Mouse (Mus musculus) stomach, embryonic 15.5 days (tissue): ENCODE results near the gene Zfp94. TPM values are rescaled to one million over a fixed set of nuclear protein-coding genes. Genes with fewer than 3 reads are reported as not detected.

Source experiments
- ATAC-seq: fragments of 200-750 bp; cut with Nextera tagmentation; 2 replicates; pipeline ENCODE4 v1.8.0; 2017; ENCODE audit warnings: low read depth, moderate number of reproducible peaks, moderate TSS enrichment; ENCODE audit not compliant: insufficient read depth, low FRiP score
- H3K27ac ChIP-seq: fragments of 300-500 bp; sonication (generic); 2 replicates; pipeline ENCODE4 v1.5.1; 2015; ENCODE audit warnings: mild to moderate bottlenecking, inconsistent platforms
- H3K27me3 ChIP-seq: fragments of 300-500 bp; sonication (generic); replicated peaks from 2 replicates; pipeline ENCODE4 v1.6.1; 2015; ENCODE audit warnings: inconsistent platforms
- H3K36me3 ChIP-seq: fragments of 300-500 bp; sonication (generic); 2 replicates; pipeline ENCODE4 v1.6.1; 2015; ENCODE audit warnings: inconsistent platforms
- H3K4me1 ChIP-seq: fragments of 300-500 bp; sonication (generic); 2 replicates; pipeline ENCODE4 v1.6.1; 2015; ENCODE audit warnings: inconsistent platforms
- H3K4me2 ChIP-seq: fragments of 300-500 bp; sonication (generic); 2 replicates; pipeline ENCODE4 v1.6.1; 2015; ENCODE audit warnings: mild to moderate bottlenecking, inconsistent platforms
- H3K4me3 ChIP-seq: fragments of 300-500 bp; sonication (generic); replicated peaks from 2 replicates; pipeline ENCODE4 v1.5.1; 2015; ENCODE audit warnings: inconsistent platforms
- H3K9ac ChIP-seq: fragments of 300-500 bp; sonication (generic); 2 replicates; pipeline ENCODE4 v1.6.1; 2015; ENCODE audit warnings: inconsistent platforms
- H3K9me3 ChIP-seq: fragments of 300-500 bp; sonication (generic); 2 replicates; pipeline ENCODE4 v1.6.1; 2016; ENCODE audit warnings: inconsistent platforms
- WGBS: fragments of 180-500 bp; shearing (Covaris S2); methylation state at CpG from one replicate; pipeline ENCODE4 v1.1.7; 2015; 5-methylcytosine and 5-hydroxymethylcytosine counted together
- polyA plus RNA-seq: library from polyadenylated mRNA; unstranded; fragments of >200 nt; fragmentation: Nextera tagmentation; extraction: Ambion mirVana; gene quantifications from 2 replicates; pipeline ENCODE4 v1.2.1, GENCODE M21; 2015

Gene Zfp94
- 9.3 and 11.1 TPM in 2 replicates for polyA plus RNA-seq

- H3K9me3 ChIP-seq: no peaks in the 10 kb centered on the region
- no peaks in the 10 kb centered on the region for H3K27me3 ChIP-seq
- H3K4me3 ChIP-seq: peak within 1 kb of the TSS; percentile 66
- peak within 1 kb of the TSS; percentile 71 for H3K9ac ChIP-seq
- peak within 1 kb of the TSS; percentile 86 for H3K4me2 ChIP-seq
- H3K36me3 ChIP-seq: peaks cover 1% of the 10 kb centered on the region; the same call in 1 of the 2 replicates
- peak within 1 kb of the TSS; percentile 85 for H3K27ac ChIP-seq
- peak; percentile 97 for ATAC-seq
- WGBS: under 1% methylated on average over 33 of the region's 33 CpGs
- H3K4me1 ChIP-seq: 0 out of 2 replicates have a peak, but pooled peaks cover 5% of the 10 kb centered on the region
These were observed at the start of gene Zfp94 for GRCm38 (mm10) chr7:24316567-24317092. TSS of gene Zfp94 (minus strand) at chr7:24316666.

- H3K9me3 ChIP-seq: no peaks in the 10 kb centered on the region
- no peaks in the 10 kb centered on the region for H3K36me3 ChIP-seq
- H3K4me2 ChIP-seq: no peak overlapping the region
- WGBS: 68% methylated on average over 5 of the region's 5 CpGs
- no peak overlapping the region for H3K4me3 ChIP-seq
- no peak overlapping the region for H3K27ac ChIP-seq
- ATAC-seq: no peak
- no peaks in the 10 kb centered on the region for H3K27me3 ChIP-seq
- H3K9ac ChIP-seq: no peak overlapping the region
- peaks cover 4% of the 10 kb centered on the region for H3K4me1 ChIP-seq
These were observed 49.0 kb upstream of the Zfp94 start for GRCm38 (mm10) chr7:24365258-24366014.

GRCm38 (mm10) chr7:24364827-24365226 is 48.4 kb upstream of the Zfp94 start:
- Histone ChIP-seq H3K27ac (no peak overlapping the region), H3K9me3 (no peaks in the 10 kb centered on the region), H3K4me1 (no peaks in the 10 kb centered on the region; the same call in 1 of the 2 replicates), H3K4me2 (no peak overlapping the region), H3K4me3 (no peak overlapping the region), H3K27me3 (no peaks in the 10 kb centered on the region), H3K9ac (no peak overlapping the region), H3K36me3 (no peaks in the 10 kb centered on the region)
- peak; percentile 65; the same call in 1 of the 2 replicates for ATAC-seq
- WGBS: 23% methylated on average over 10 of the region's 10 CpGs

GRCm38 (mm10) chr7:24363228-24363627 is 46.8 kb upstream of the Zfp94 start:
- no peak for ATAC-seq
- Histone ChIP-seq H3K27ac (no peak overlapping the region), H3K4me2 (no peak overlapping the region), H3K27me3 (no peaks in the 10 kb centered on the region), H3K4me3 (no peak overlapping the region), H3K4me1 (no peaks in the 10 kb centered on the region; the same call in 1 of the 2 replicates), H3K36me3 (no peaks in the 10 kb centered on the region), H3K9ac (no peak overlapping the region), H3K9me3 (no peaks in the 10 kb centered on the region)
- WGBS: 29% methylated on average over 6 of the region's 7 CpGs

- no peaks in the 10 kb centered on the region for H3K27me3 ChIP-seq
- no peak overlapping the region for H3K4me2 ChIP-seq
- H3K9ac ChIP-seq: no peak overlapping the region
- H3K4me1 ChIP-seq: no peaks in the 10 kb centered on the region; the same call in 1 of the 2 replicates
- no peaks in the 10 kb centered on the region for H3K36me3 ChIP-seq
- H3K27ac ChIP-seq: no peak overlapping the region
- no peaks in the 10 kb centered on the region for H3K9me3 ChIP-seq
- H3K4me3 ChIP-seq: no peak overlapping the region
- 63% methylated on average over 4 of the region's 4 CpGs for WGBS
- ATAC-seq: no peak
These were observed 44.5 kb upstream of the Zfp94 start for GRCm38 (mm10) chr7:24361001-24361400.

GRCm38 (mm10) chr7:24359269-24359668 is 42.8 kb upstream of the Zfp94 start:
- H3K4me3 ChIP-seq: no peak overlapping the region
- H3K4me2 ChIP-seq: no peak overlapping the region
- H3K27ac ChIP-seq: no peak overlapping the region
- H3K36me3 ChIP-seq: no peaks in the 10 kb centered on the region
- 18% methylated on average over 9 of the region's 9 CpGs for WGBS
- H3K4me1 ChIP-seq: no peaks in the 10 kb centered on the region
- no peaks in the 10 kb centered on the region for H3K9me3 ChIP-seq
- no peak for ATAC-seq
- no peak overlapping the region for H3K9ac ChIP-seq
- no peaks in the 10 kb centered on the region for H3K27me3 ChIP-seq

- no peak overlapping the region for H3K9ac ChIP-seq
- H3K27me3 ChIP-seq: no peaks in the 10 kb centered on the region
- no peak for ATAC-seq
- 49% methylated on average over 4 of the region's 4 CpGs for WGBS
- H3K9me3 ChIP-seq: no peaks in the 10 kb centered on the region
- no peak overlapping the region for H3K4me3 ChIP-seq
- H3K4me1 ChIP-seq: no peaks in the 10 kb centered on the region
- no peak overlapping the region for H3K27ac ChIP-seq
- H3K4me2 ChIP-seq: no peak overlapping the region
- no peaks in the 10 kb centered on the region for H3K36me3 ChIP-seq
These were observed 41.4 kb upstream of the Zfp94 start for GRCm38 (mm10) chr7:24357899-24358298.

- 67% methylated on average over 10 of the region's 10 CpGs for WGBS
- Histone ChIP-seq H3K4me1 (no peaks in the 10 kb centered on the region), H3K4me2 (no peak overlapping the region), H3K9ac (no peak overlapping the region), H3K4me3 (no peak overlapping the region), H3K27ac (no peak overlapping the region), H3K9me3 (no peaks in the 10 kb centered on the region), H3K27me3 (no peaks in the 10 kb centered on the region), H3K36me3 (no peaks in the 10 kb centered on the region)
- no peak for ATAC-seq
These were observed 39.6 kb upstream of the Zfp94 start for GRCm38 (mm10) chr7:24356081-24356480.

GRCm38 (mm10) chr7:24355646-24356045 is 39.2 kb upstream of the Zfp94 start:
- no peak overlapping the region for H3K4me3 ChIP-seq
- no peak overlapping the region for H3K4me2 ChIP-seq
- WGBS: 73% methylated on average over 6 of the region's 6 CpGs
- H3K36me3 ChIP-seq: no peaks in the 10 kb centered on the region
- H3K9me3 ChIP-seq: no peaks in the 10 kb centered on the region
- H3K27ac ChIP-seq: no peak overlapping the region
- no peaks in the 10 kb centered on the region for H3K27me3 ChIP-seq
- ATAC-seq: no peak
- no peak overlapping the region for H3K9ac ChIP-seq
- no peaks in the 10 kb centered on the region for H3K4me1 ChIP-seq

- Histone ChIP-seq H3K4me2 (no peak within 1 kb of the TSS), H3K4me1 (no peaks in the 10 kb centered on the region), H3K36me3 (no peaks in the 10 kb centered on the region), H3K27me3 (no peaks in the 10 kb centered on the region; the same call in 1 of the 2 replicates), H3K9ac (no peak within 1 kb of the TSS), H3K4me3 (no peak within 1 kb of the TSS), H3K9me3 (no peaks in the 10 kb centered on the region), H3K27ac (no peak within 1 kb of the TSS)
- ATAC-seq: no peak
- WGBS: 31% methylated on average over 6 of the region's 6 CpGs
These were observed 32.4 kb upstream of the Zfp94 start, which contains the start of gene Lypd5 for GRCm38 (mm10) chr7:24348896-24349295. TSS of gene Lypd5 (plus strand) at chr7:24349196.

- no peaks in the 10 kb centered on the region for H3K4me1 ChIP-seq
- H3K9me3 ChIP-seq: no peaks in the 10 kb centered on the region
- no peaks in the 10 kb centered on the region; the same call in 1 of the 2 replicates for H3K27me3 ChIP-seq
- no peaks in the 10 kb centered on the region for H3K36me3 ChIP-seq
- no peak overlapping the region for H3K27ac ChIP-seq
- no peak for ATAC-seq
- WGBS: 58% methylated on average over 5 of the region's 5 CpGs
- H3K9ac ChIP-seq: no peak overlapping the region
- H3K4me3 ChIP-seq: no peak overlapping the region
- no peak overlapping the region for H3K4me2 ChIP-seq
These were observed 30.0 kb upstream of the Zfp94 start for GRCm38 (mm10) chr7:24346444-24346843.

- no peak for ATAC-seq
- H3K27ac ChIP-seq: no peak overlapping the region
- H3K9ac ChIP-seq: no peak overlapping the region
- no peaks in the 10 kb centered on the region; the same call in 1 of the 2 replicates for H3K27me3 ChIP-seq
- H3K4me2 ChIP-seq: no peak overlapping the region
- no peak overlapping the region for H3K4me3 ChIP-seq
- H3K36me3 ChIP-seq: no peaks in the 10 kb centered on the region
- H3K9me3 ChIP-seq: no peaks in the 10 kb centered on the region
- 60% methylated on average over 7 of the region's 7 CpGs for WGBS
- H3K4me1 ChIP-seq: no peaks in the 10 kb centered on the region
These were observed 27.3 kb upstream of the Zfp94 start for GRCm38 (mm10) chr7:24343701-24344272.
